Mouse (Mus musculus): ENCODE data around the gene Olfr1220.

GRCm38 (mm10) chr2:89132954-89133353 is 26.3 kb upstream of the Olfr1220 start, which contains the start of gene Olfr1222:
- TF ChIP-seq MAFK (IDR thresholded peaks at IDR 0.05; ENCODE audit: insufficient replicate concordance, low read length) (no peak), POLR2A (IDR thresholded peaks at IDR 0.05; ENCODE audit: low read depth, low read length) (no peak), E2F4 (IDR thresholded peaks at IDR 0.05; ENCODE audit: insufficient replicate concordance, low read depth, low read length) (no peak), SMC3 (IDR thresholded peaks at IDR 0.05; ENCODE audit: low read depth, low read length) (no peak)
